Mouse (Mus musculus) CH12.LX (cell line): ENCODE results near the gene Krtap5-2. TPM values are rescaled to one million over a fixed set of nuclear protein-coding genes. Genes with fewer than 3 reads are reported as not detected.
"Not testable (repeated sequence)": the region's sequence is repeated elsewhere in the genome, so short reads cannot be mapped to it uniquely, and the experiment has no call there.

Source experiments
- DNase-seq: peaks from one replicate; pipeline ENCODE4 v3.0.0-alpha.2; 2013; ENCODE audit errors: extremely low read depth
- H3K27ac ChIP-seq: 2 replicates; pipeline ENCODE4 v1.5.1; 2012; ENCODE audit warnings: low read depth, mild to moderate bottlenecking, control low read depth, moderate library complexity; ENCODE audit not compliant: insufficient read depth
- H3K27me3 ChIP-seq: replicated peaks from 2 replicates; pipeline ENCODE3; 2012; ENCODE audit warnings: inconsistent platforms
- H3K36me3 ChIP-seq, 2 experiments: replicated peaks in 1 of 2; 2 replicates each; pipeline versions ENCODE3 to v1.6.1; 2012; ENCODE audit warnings: inconsistent platforms in 1 of 2, low read length in 1 of 2, mild to moderate bottlenecking in 1 of 2, mixed read lengths in 1 of 2, moderate library complexity in 1 of 2; ENCODE audit not compliant: control insufficient read depth in 1 of 2, insufficient read depth in 1 of 2
- H3K4me1 ChIP-seq, 2 experiments: 2 replicates each; pipeline ENCODE4 v1.6.1; 2012; ENCODE audit warnings: inconsistent platforms in 1 of 2, moderate library complexity in 1 of 2; ENCODE audit not compliant: insufficient read depth in 2 of 2, control insufficient read depth in 1 of 2
- H3K4me2 ChIP-seq: 2 replicates; pipeline ENCODE4 v1.6.1; 2012; ENCODE audit warnings: low read depth, mild to moderate bottlenecking, control low read depth; ENCODE audit not compliant: poor library complexity, insufficient read depth, severe bottlenecking
- H3K4me3 ChIP-seq, 3 experiments: fragments of 150-350 bp in 1 of 3; sonication (generic) in 1 of 3; replicated peaks in 1 of 3; 2 replicates each; pipeline versions ENCODE3 to v1.5.1; 2011 to 2012; ENCODE audit warnings: low read depth in 2 of 3, low read length in 2 of 3, mild to moderate bottlenecking in 2 of 3, moderate library complexity in 2 of 3, control low read depth in 1 of 3, improper control_type of control experiment in 1 of 3, inconsistent platforms in 1 of 3, mixed read lengths in 1 of 3; ENCODE audit not compliant: poor library complexity in 1 of 3
- H3K79me2 ChIP-seq: replicated peaks from 2 replicates; pipeline ENCODE4 v1.6.1; 2012; ENCODE audit warnings: mild to moderate bottlenecking, moderate library complexity; ENCODE audit not compliant: control insufficient read depth, poor library complexity, insufficient read depth, severe bottlenecking; ENCODE audit errors: extremely low read depth
- H3K9ac ChIP-seq: 2 replicates; pipeline ENCODE4 v1.6.1; 2012; ENCODE audit warnings: low read depth, mild to moderate bottlenecking, control low read depth, moderate library complexity; ENCODE audit not compliant: insufficient read depth
- H3K9me3 ChIP-seq: replicated peaks from 2 replicates; pipeline ENCODE3; 2012; ENCODE audit warnings: low read length, inconsistent platforms, mixed read lengths
- CHD1 ChIP-seq: IDR thresholded peaks from 2 replicates; pipeline ENCODE4 v1.6.1; 2012; ENCODE audit warnings: low read depth, low read length, improper control_type of control experiment, inconsistent platforms
- E2F4 ChIP-seq: IDR thresholded peaks from 2 replicates; pipeline ENCODE4 v1.6.1; 2011; ENCODE audit warnings: low read depth, low read length, improper control_type of control experiment; ENCODE audit not compliant: insufficient replicate concordance
- ELF1 ChIP-seq: IDR thresholded peaks from 2 replicates; pipeline ENCODE4 v1.6.1; 2014; ENCODE audit warnings: low read depth, mild to moderate bottlenecking, inconsistent platforms, low read length, improper control_type of control experiment
- EP300 ChIP-seq: IDR thresholded peaks from 2 replicates; pipeline ENCODE4 v1.6.1; 2011; ENCODE audit warnings: low read length, improper control_type of control experiment
- JUN ChIP-seq: IDR thresholded peaks from 2 replicates; pipeline ENCODE4 v1.6.1; 2011; ENCODE audit warnings: low read depth, mild to moderate bottlenecking, low read length, improper control_type of control experiment, moderate library complexity; ENCODE audit not compliant: insufficient read depth
- JUND ChIP-seq: conservative IDR thresholded peaks from 2 replicates; pipeline ENCODE4 v1.6.1; 2011; ENCODE audit warnings: low read depth, low read length, improper control_type of control experiment
- MAFK ChIP-seq: IDR thresholded peaks from 2 replicates; pipeline ENCODE4 v1.6.1; 2011; ENCODE audit warnings: low read length, improper control_type of control experiment; ENCODE audit not compliant: insufficient replicate concordance
- MAX ChIP-seq: IDR thresholded peaks from 2 replicates; pipeline ENCODE4 v1.6.1; 2011; ENCODE audit warnings: low read length, improper control_type of control experiment
- SMC3 ChIP-seq: IDR thresholded peaks from 2 replicates; pipeline ENCODE4 v1.6.1; 2011; ENCODE audit warnings: low read depth, low read length, improper control_type of control experiment
- dilution Hi-C: fragments of 300-500 bp; cut with MboI; formaldehyde crosslinking; loops from 2 replicates; pipeline ENCODE4 v1.14.3; 2020; ENCODE audit warnings: low sequenced_read_pairs; ENCODE audit not compliant: extremely low pct_unique_long_range_greater_than_20kb, extremely low pct_ligation_motif_present
- in situ Hi-C: fragments of 300-500 bp; cut with MboI; formaldehyde crosslinking; loops from 3 replicates; pipeline ENCODE4 v1.14.3; 2019; ENCODE audit warnings: low sequenced_read_pairs, low pct_ligation_motif_present, low pct_unique_long_range_greater_than_20kb, mixed read lengths
- polyA plus RNA-seq: library from polyadenylated mRNA; unstranded; fragments of >175 nt; gene quantifications from 2 replicates; pipeline ENCODE4 v1.2.1, GENCODE M21; 2012; ENCODE audit warnings: low read depth; ENCODE audit not compliant: insufficient read length
- total RNA-seq, 2 experiments: library from RNA; depleted of rRNA; stranded (reverse); fragments of 300-350 nt in 1 of 2; fragments of >200 nt in 1 of 2; gene quantifications; 2 replicates each; pipeline ENCODE4 v1.2.3; 2012 to 2014

Gene Krtap5-2
- total and polyA plus RNA-seq, 3 experiments, result not detected

- DNase-seq, result no peak
- in situ Hi-C loops, result no loop called here
- H3K27ac ChIP-seq, result no peak overlapping the region
Measured at GRCm38 (mm10) chr7:142159366-142159765, 16.4 kb downstream of the Krtap5-2 start.

GRCm38 (mm10) chr7:142157013-142157412 lies 18.8 kb downstream of the Krtap5-2 start, which contains the start of gene Gm29735:
Gene Gm29735, minus strand, starts transcription at chr7:142157113.
- H3K4me1 ChIP-seq, DNase-seq, H3K27ac ChIP-seq, H3K4me2 ChIP-seq, H3K4me3 ChIP-seq, dilution Hi-C loops, H3K9me3 ChIP-seq, H3K9ac ChIP-seq, in situ Hi-C loops, H3K79me2 ChIP-seq, H3K36me3 ChIP-seq: not testable (repeated sequence)
- H3K27me3 ChIP-seq, result peaks cover 77% of the 10 kb centered on the region

More at GRCm38 (mm10) chr7:142159366-142159765, 16.4 kb downstream of the Krtap5-2 start:
- H3K4me1 ChIP-seq, result no peaks in the 10 kb centered on the region
- H3K4me2 ChIP-seq, result no peak overlapping the region
- no peak overlapping the region for H3K9ac ChIP-seq
- no peak overlapping the region for H3K4me3 ChIP-seq
- H3K36me3 ChIP-seq, result no peaks in the 10 kb centered on the region
- no peak for TF ChIP-seq EP300
- no peak for TF ChIP-seq JUN
- no peak for TF ChIP-seq E2F4
- no peak for TF ChIP-seq SMC3
- no peak for TF ChIP-seq JUND
- no peak for TF ChIP-seq ELF1
- TF ChIP-seq MAX, result no peak
- peaks cover 79% of the 10 kb centered on the region for H3K27me3 ChIP-seq
- no peaks in the 10 kb centered on the region for H3K79me2 ChIP-seq
- dilution Hi-C loops, result no loop called here
- no peaks in the 10 kb centered on the region for H3K9me3 ChIP-seq

GRCm38 (mm10) chr7:142155308-142155707 lies 20.5 kb downstream of the Krtap5-2 start:
- Histone ChIP-seq H3K4me1 (no peaks in the 10 kb centered on the region), H3K79me2 (no peaks in the 10 kb centered on the region), H3K27me3 (peaks cover 67% of the 10 kb centered on the region), H3K36me3 (no peaks in the 10 kb centered on the region), H3K4me2 (no peak overlapping the region), H3K4me3 (no peak overlapping the region), H3K9me3 (peaks cover 4% of the 10 kb centered on the region), H3K9ac (no peak overlapping the region), H3K27ac (no peak overlapping the region)
- in situ Hi-C loops, result no loop called here
- TF ChIP-seq CHD1, result no peak
- no peak for TF ChIP-seq MAFK
- dilution Hi-C loops, result no loop called here
- no peak for DNase-seq
